Mouse (Mus musculus) forebrain, embryonic 16.5 days (tissue): Measurements from ENCODE around the gene Rps21. TPM values are rescaled to one million over a fixed set of nuclear protein-coding genes. Genes with fewer than 3 reads are reported as not detected.

ENCODE experiments used
- ATAC-seq: fragments of 200-750 bp; cut with Nextera tagmentation; 2 replicates; pipeline ENCODE4 v1.8.0; 2017; ENCODE audit warnings: mild to moderate bottlenecking, moderate library complexity
- H3K27ac ChIP-seq: fragments of 300-500 bp; sonication (generic); 2 replicates; pipeline ENCODE4 v1.5.1; 2014; ENCODE audit warnings: low read length, control low read depth
- H3K27me3 ChIP-seq: fragments of 300-500 bp; sonication (generic); replicated peaks from 2 replicates; pipeline ENCODE4 v1.6.1; 2014; ENCODE audit warnings: low read length; ENCODE audit not compliant: control insufficient read depth, insufficient read depth
- H3K36me3 ChIP-seq: fragments of 300-500 bp; sonication (generic); 2 replicates; pipeline ENCODE4 v1.6.1; 2014; ENCODE audit not compliant: control insufficient read depth, insufficient read depth
- H3K4me1 ChIP-seq: fragments of 300-500 bp; sonication (generic); replicated peaks from 2 replicates; pipeline ENCODE4 v1.6.1; 2014; ENCODE audit warnings: low read length; ENCODE audit not compliant: control insufficient read depth, insufficient read depth
- H3K4me2 ChIP-seq: fragments of 300-500 bp; sonication (generic); 2 replicates; pipeline ENCODE4 v1.6.1; 2014; ENCODE audit warnings: mild to moderate bottlenecking, low read length, control low read depth
- H3K4me3 ChIP-seq: fragments of 300-500 bp; sonication (generic); replicated peaks from 2 replicates; pipeline ENCODE4 v1.5.1; 2014; ENCODE audit warnings: mild to moderate bottlenecking, low read length, control low read depth
- H3K9ac ChIP-seq: fragments of 300-500 bp; sonication (generic); replicated peaks from 2 replicates; pipeline ENCODE4 v1.6.1; 2014; ENCODE audit warnings: low read depth, low read length, control low read depth
- H3K9me3 ChIP-seq: fragments of 300-500 bp; sonication (generic); 2 replicates; pipeline ENCODE4 v1.6.1; 2016; ENCODE audit warnings: low read length; ENCODE audit not compliant: control insufficient read depth
- WGBS: fragments of 180-500 bp; shearing (Covaris S2); extraction: QIAGEN DNeasy Blood & Tissue Kit; methylation state at CpG from one replicate; pipeline ENCODE4 v1.1.7; 2014; 5-methylcytosine and 5-hydroxymethylcytosine counted together
- polyA plus RNA-seq: library from polyadenylated mRNA; unstranded; fragments of >200 nt; fragmentation: Nextera tagmentation; extraction: Ambion mirVana; gene quantifications from 2 replicates; pipeline ENCODE4 v1.2.1, GENCODE M21; 2015

Gene Rps21
- polyA plus RNA-seq, 1 experiment from 2014 or later: 305 TPM

GRCm38 (mm10) chr2:180292026-180292425 is 34.8 kb downstream of the Rps21 start:
- Histone ChIP-seq H3K9me3 (no peaks in the 10 kb centered on the region), H3K4me3 (no peak overlapping the region), H3K4me1 (no peaks in the 10 kb centered on the region), H3K27ac (no peak overlapping the region), H3K4me2 (no peak overlapping the region), H3K36me3 (no peaks in the 10 kb centered on the region), H3K9ac (no peak overlapping the region), H3K27me3 (no peaks in the 10 kb centered on the region)
- ATAC-seq: no peak
- WGBS: 79% methylated on average over 4 of the region's 4 CpGs

GRCm38 (mm10) chr2:180292906-180293305 is 35.7 kb downstream of the Rps21 start:
- no peak overlapping the region for H3K4me2 ChIP-seq
- H3K27me3 ChIP-seq: no peaks in the 10 kb centered on the region
- H3K9me3 ChIP-seq: no peaks in the 10 kb centered on the region
- no peak overlapping the region for H3K9ac ChIP-seq
- 76% methylated on average over 8 of the region's 8 CpGs for WGBS
- H3K4me1 ChIP-seq: no peaks in the 10 kb centered on the region
- H3K4me3 ChIP-seq: no peak overlapping the region
- ATAC-seq: no peak
- H3K36me3 ChIP-seq: no peaks in the 10 kb centered on the region
- H3K27ac ChIP-seq: no peak overlapping the region

DNA sequence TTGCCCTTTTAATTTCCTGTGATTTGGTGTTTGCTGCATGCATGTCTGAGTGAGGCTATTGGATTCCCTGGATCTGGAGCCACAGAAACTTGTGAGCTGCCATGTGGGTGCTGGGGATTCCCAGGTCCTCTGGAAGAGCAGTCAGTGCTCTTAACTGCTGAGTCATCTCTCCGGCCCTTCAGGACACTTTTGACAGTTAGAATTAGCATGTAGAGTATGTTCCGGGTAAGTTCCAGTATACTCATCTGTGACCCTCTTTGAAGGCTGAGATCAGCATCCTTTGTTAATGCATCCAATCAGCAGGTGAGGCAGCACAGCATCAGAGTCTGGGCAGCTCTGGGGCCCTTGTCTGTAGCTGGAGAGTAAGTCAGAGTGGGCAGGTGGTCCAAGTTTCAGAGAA is 43.1 kb downstream of the Rps21 start:
- WGBS: 76% methylated on average over 2 of the region's 2 CpGs
- ATAC-seq: no peak
- no peak overlapping the region for H3K9ac ChIP-seq

GRCm38 (mm10) chr2:180300771-180301170 is 43.6 kb downstream of the Rps21 start:
- Histone ChIP-seq H3K4me1 (no peaks in the 10 kb centered on the region), H3K36me3 (no peaks in the 10 kb centered on the region), H3K27ac (no peak overlapping the region), H3K4me3 (no peak overlapping the region), H3K27me3 (no peaks in the 10 kb centered on the region), H3K9ac (no peak overlapping the region), H3K4me2 (no peak overlapping the region), H3K9me3 (no peaks in the 10 kb centered on the region)
- ATAC-seq: no peak
- 58% methylated on average over 5 of the region's 5 CpGs for WGBS

More for the DNA sequence above, 43.1 kb downstream of the Rps21 start:
- Histone ChIP-seq H3K27me3 (no peaks in the 10 kb centered on the region), H3K4me3 (no peak overlapping the region), H3K27ac (no peak overlapping the region), H3K4me1 (no peaks in the 10 kb centered on the region), H3K4me2 (no peak overlapping the region), H3K9me3 (no peaks in the 10 kb centered on the region), H3K36me3 (no peaks in the 10 kb centered on the region)

GRCm38 (mm10) chr2:180302201-180302600 is 45.0 kb downstream of the Rps21 start:
- no peaks in the 10 kb centered on the region for H3K4me1 ChIP-seq
- H3K36me3 ChIP-seq: no peaks in the 10 kb centered on the region
- no peak overlapping the region for H3K9ac ChIP-seq
- ATAC-seq: no peak
- H3K27me3 ChIP-seq: no peaks in the 10 kb centered on the region
- no peak overlapping the region for H3K4me3 ChIP-seq
- no peak overlapping the region for H3K4me2 ChIP-seq
- 79% methylated on average over 4 of the region's 4 CpGs for WGBS
- H3K27ac ChIP-seq: no peak overlapping the region
- no peaks in the 10 kb centered on the region for H3K9me3 ChIP-seq

DNA sequence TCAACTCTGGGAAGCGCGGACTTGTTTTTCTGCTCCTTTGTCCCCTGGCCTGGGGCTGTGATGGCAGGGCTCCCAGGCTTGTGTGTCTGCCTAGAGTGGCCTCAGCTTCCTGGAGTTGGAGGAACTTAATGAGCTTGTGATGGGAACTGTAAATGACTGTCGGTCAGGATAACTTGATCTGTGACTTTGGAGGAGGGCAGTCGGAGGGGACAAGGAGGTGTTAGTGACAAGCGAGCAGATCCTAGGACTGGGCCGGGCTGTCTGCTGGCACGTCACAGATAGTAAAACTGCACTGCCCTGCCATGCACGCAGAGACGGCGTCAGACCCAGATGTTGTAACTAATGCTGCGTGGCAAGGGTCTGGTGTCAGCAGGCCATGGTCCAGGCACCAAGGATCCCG is 46.3 kb downstream of the Rps21 start:
- no peak overlapping the region for H3K4me3 ChIP-seq
- no peaks in the 10 kb centered on the region for H3K9me3 ChIP-seq
- no peak for ATAC-seq
- H3K27ac ChIP-seq: no peak overlapping the region
- H3K27me3 ChIP-seq: no peaks in the 10 kb centered on the region
- H3K4me1 ChIP-seq: no peaks in the 10 kb centered on the region
- H3K9ac ChIP-seq: no peak overlapping the region
- H3K36me3 ChIP-seq: no peaks in the 10 kb centered on the region
- H3K4me2 ChIP-seq: no peak overlapping the region
- 92% methylated on average over 12 of the region's 12 CpGs for WGBS

GRCm38 (mm10) chr2:180304554-180304953 is 47.4 kb downstream of the Rps21 start:
- Histone ChIP-seq H3K27me3 (no peaks in the 10 kb centered on the region), H3K9ac (no peak overlapping the region), H3K36me3 (no peaks in the 10 kb centered on the region), H3K9me3 (no peaks in the 10 kb centered on the region), H3K27ac (no peak overlapping the region), H3K4me1 (no peaks in the 10 kb centered on the region), H3K4me2 (no peak overlapping the region), H3K4me3 (no peak overlapping the region)
- no peak for ATAC-seq
- WGBS: 45% methylated on average over 4 of the region's 4 CpGs

DNA sequence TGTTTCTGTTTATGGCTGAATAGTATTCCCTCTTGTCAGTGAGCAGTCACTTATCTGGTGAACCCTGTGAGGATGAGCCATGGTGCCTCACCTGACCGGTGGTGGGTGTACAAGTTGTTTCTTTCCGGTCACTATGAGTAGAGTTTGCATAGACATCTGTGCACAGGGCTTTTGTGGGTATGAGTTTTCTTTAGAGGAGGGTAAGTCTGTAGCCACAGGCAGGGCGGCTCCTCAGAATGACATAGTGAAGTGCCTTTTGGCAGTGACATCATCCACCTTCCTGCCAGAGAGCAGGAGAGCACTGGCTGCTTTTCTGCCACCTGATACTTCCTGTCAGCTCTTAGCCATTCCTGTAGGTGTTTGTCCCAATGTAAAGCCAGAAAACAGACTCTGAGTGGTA is 48.3 kb downstream of the Rps21 start:
- Histone ChIP-seq H3K9me3 (no peaks in the 10 kb centered on the region), H3K4me2 (no peak overlapping the region), H3K27me3 (no peaks in the 10 kb centered on the region), H3K9ac (no peak overlapping the region), H3K36me3 (no peaks in the 10 kb centered on the region), H3K4me1 (no peaks in the 10 kb centered on the region), H3K4me3 (no peak overlapping the region), H3K27ac (no peak overlapping the region)
- ATAC-seq: no peak
- 84% methylated on average over 3 of the region's 3 CpGs for WGBS

DNA sequence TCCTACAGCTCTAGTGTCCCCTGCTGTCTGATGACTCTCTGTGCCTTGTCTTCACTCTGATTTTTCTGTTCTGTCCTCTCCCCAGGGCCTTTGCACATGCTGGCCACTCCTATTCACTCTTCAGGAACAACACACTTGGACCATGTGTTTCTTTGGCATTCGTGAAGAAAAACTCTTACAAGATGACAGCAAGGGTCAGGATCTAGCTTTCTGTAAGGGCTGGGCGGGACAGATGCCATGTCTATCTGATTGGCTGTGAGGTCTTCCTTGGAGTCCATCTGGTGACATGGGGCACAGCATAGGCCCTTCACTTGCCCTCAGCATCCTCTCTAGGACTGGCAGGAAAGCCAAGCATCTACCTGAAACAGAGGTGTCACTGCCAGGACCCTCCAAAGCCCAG is 48.8 kb downstream of the Rps21 start:
- 70% methylated on average over 2 of the region's 2 CpGs for WGBS
- Histone ChIP-seq H3K27ac (no peak overlapping the region), H3K27me3 (no peaks in the 10 kb centered on the region), H3K4me1 (no peaks in the 10 kb centered on the region), H3K4me3 (no peak overlapping the region), H3K4me2 (no peak overlapping the region), H3K9me3 (no peaks in the 10 kb centered on the region), H3K36me3 (no peaks in the 10 kb centered on the region), H3K9ac (no peak overlapping the region)
- no peak for ATAC-seq

DNA sequence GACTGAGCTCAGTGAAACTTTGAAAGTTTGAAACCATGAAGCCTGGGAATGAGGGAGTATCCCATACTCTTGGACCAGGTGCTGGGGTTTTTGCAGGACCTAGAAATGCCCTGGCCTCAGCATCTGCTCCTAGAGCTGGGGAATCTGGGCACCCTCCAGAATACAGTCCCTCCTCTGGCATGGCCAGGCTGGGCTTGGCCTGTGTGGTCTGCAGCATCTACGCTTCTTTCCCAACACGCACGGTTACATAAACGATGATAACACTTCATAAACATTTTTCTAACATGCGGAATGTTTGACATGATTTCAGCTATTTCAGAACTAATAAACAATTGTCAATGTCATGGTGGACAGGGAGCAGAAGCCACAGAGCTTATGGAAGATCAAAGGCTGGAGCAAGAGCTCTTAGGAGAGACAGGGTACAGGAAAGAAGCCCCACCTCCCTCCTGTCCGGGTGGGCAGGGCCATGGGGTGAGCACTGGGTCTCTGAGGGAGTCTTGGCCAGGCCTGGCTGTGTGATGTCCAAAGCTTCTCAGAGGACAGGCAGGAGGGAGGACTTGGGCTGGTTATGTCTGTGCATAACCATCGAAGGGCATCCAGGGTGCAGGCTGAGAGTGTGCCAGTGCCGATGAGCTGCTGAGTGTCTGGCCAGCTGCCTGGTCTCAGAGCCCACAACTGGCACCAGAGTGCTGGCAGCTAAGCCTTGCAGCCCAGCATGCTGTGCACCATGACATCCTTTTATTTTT is 49.4 kb downstream of the Rps21 start:
- H3K36me3 ChIP-seq: no peaks in the 10 kb centered on the region
- H3K4me2 ChIP-seq: no peak overlapping the region
- H3K4me3 ChIP-seq: no peak overlapping the region
- H3K4me1 ChIP-seq: no peaks in the 10 kb centered on the region
- no peaks in the 10 kb centered on the region for H3K27me3 ChIP-seq
- ATAC-seq: no peak
- no peaks in the 10 kb centered on the region for H3K9me3 ChIP-seq
- WGBS: 87% methylated on average over 8 of the region's 8 CpGs
- no peak overlapping the region for H3K9ac ChIP-seq
- no peak overlapping the region for H3K27ac ChIP-seq
